Mouse (Mus musculus) thymus, adult 18-20 months (tissue): Measurements from ENCODE around the gene Usp28.
A peak's percentile ranks its signal among the peaks of the same experiment; 100 is the strongest.

Experiments
- DNase-seq, 2 experiments: peaks; one replicate each; pipeline ENCODE4 v3.0.0; 2022; ENCODE audit warnings: mixed read lengths in 2 of 2

Gene Usp28

DNA sequence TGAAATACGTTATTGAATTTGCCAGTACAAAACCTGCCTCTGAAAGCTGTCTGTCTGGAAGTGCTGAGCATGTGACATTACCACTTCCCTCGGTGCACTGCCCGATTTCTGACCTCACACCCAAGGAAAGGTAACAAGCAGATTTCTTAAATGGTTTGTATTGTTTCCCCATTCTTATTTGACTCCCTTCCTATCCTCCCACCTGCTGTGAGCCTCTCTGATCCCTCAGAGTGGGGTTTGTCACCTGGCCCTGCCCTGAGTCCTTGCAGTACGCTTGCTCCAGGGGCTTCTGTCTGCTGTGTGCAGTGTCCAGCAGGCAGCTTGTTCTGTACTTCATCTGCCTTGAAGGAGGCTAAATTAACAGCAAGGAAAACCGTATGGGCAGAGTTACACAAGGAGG lies 38.8 kb downstream of the Usp28 start:
- DNase-seq, result no peak

DNA sequence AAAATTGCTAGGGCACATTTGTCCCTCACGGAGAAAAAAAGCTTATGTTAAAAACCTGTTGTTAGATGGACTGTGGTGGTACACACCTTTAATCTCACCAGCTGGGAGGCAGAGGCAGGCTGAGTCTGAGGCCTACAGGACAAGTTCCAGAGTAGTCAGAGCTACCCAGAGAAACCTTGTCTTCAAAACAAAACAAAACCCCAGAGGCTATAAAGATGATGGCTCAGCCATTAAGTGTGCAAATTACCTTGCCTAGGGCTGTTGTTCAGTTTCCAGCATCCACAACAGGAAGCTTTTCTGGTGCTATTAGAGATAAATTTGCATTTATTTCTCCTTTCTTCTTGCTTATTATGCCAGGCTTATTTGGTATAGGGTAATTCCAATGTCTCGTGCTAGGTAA lies 39.4 kb downstream of the Usp28 start:
- no peak for DNase-seq

DNA sequence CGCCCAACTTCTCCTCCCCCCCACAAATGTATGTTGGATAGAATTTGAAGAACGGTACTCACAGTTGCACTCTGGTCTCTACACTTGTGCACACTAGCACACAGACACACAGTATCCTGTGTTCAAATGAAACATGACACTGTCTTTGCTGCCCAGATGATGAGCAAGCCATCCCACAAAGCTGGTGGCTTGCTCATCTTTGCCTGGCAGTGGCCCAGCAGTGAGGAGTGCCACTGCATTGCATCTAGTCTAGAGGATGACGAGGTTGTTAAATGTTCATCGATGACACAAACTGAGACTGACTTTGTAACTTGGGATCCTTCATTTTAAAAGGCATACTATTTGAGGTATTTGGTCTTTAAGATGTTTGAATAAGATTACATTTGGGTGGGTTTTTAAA lies 49.6 kb downstream of the Usp28 start:
- no peak for DNase-seq

DNA sequence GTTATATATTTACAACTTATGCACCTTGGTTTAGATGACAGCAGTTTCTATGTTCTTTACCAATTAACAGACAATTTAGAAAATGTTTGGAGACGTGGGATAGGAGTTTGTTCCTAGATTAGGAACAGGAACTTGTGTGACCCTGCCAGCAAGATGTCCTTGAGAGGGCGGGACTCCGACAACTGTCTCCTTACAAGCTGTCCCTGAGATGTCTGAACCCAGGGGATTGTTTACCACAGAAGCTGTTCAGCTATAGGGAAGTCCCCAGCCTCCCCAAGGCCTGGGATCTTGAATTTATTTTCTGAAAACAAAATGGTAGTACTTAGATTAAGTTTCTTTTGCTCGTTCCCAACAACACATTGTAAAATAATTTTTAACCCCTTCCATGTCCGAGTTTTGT lies 65.7 kb downstream of the Usp28 start:
- no peak for DNase-seq

DNA sequence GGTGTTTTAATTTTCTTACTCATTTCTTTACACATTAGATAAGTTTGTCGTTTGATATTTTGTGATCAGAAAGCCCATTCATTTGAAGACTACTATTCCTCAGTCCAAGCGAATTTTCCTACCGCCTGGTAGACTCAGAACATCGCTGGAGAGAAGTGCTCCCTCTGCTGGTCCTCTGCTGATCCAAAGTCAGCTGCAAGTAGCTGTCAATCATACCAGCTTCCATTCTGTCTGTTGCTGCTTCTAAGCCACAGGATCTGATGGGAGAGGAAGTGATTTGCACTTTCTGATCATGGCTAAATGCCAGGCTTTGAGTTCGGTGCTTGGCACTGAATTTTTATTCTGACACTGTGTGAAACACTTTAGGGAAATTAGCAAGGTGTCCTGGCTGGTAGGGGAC lies 66.2 kb downstream of the Usp28 start:
- DNase-seq, result peak in 1 of 2 experiments; percentile 16

DNA sequence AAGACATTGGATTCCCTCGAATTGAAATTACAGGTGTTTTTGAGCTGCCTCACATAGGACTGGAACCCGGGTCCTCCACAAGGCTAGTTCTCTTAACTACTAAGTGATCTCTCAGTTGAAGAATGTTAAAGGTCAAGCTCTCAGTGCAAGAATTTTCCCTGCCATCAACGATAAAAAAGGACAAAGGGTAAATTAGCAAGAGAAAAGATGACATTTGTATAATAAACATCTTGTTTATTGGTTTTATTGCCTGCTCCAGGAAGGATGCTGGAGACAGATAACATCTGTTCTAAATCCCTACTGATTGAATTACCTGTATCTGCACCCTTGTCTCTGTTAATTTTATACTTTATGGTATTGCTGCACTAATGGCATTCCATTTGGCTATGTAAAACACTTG lies 68.9 kb downstream of the Usp28 start:
- DNase-seq, result no peak

DNA sequence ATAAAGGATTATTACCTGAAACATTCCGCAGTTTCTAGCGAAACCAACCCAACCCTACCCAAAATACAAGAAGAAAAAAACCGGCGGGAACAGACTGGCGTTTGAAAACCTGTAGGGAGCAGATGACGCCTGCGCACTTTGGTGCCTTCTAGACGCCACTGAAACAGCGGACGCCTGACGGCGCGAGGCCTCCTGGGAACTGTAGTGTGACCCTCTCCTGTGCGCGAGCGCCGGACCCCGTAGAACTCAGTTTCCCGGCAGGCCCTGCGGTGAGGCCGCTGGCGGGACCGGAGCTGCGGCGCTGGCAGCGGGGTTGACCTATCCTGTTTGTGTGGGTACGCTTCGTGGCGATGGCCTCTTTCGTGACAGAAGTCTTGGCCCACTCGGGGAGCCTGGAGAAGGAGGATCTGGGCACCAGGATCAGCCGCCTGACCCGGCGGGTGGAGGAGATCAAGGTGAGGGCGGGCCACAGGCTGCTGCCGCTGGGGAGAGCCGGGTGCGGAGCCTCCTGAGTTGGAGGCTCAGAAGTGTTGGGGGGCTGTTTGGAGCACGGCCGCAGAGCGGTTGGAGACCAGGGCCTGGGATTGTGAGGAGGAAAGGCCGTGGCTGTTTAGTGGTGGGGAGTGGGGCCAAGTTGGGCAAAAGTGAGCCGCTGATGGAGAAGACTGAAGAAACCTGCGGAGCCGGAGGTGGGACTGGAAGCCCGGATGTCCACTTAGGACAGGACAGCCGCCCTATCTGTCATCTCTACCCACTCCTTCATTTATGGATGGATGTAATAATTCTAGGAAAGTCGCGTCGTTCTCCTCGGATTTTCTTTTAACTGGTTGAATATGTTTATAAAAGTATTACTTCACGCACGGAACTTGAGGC lies 70.4 kb downstream of the Usp28 start, which contains the start of gene Zw10:
Gene Zw10, plus strand, starts transcription at position 281 of the 873 bp plus-strand sequence.
- peak; percentile 91 to 93 for DNase-seq

DNA sequence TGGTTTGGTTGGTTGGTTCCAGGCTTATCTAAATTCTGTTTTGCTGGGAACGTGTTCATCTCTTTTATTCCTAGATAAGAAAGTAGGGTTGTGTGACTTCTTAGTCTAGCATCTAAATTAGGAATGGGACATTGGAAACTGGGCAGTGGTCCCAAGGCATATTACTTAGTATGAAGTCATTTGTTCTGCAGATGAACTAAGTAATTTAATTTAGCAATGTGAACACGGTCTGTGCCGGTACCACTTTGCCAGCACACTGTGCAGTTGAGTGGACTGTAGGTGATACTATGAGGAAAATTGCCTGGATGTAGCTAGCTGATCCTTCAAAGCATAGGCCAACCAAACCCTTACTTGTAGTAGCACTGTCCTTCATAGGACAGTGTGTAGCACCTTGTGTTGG lies 91.7 kb downstream of the Usp28 start:
- DNase-seq, result no peak

DNA sequence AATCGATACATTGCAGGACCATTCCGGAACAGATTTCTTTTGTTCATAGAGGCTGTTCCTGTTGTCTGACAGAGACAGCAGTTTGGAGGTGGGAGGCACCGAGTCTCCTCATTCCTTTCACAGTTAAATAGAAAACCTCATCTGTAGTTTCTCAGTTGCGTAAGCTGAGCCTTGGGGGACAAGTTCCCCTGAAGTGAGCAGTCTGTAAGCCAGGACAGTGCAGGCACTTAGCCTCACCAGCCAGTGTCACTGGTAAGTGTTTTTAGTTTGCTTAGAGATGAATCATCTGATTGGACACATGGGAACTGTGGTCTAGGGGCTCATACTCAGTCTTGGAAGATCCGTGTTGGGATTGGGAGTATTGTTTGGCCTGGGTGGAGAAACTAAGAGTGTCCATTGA lies 95.9 kb downstream of the Usp28 start, which contains the start of gene Tmprss5:
Gene Tmprss5, plus strand, starts transcription at position 154 of the 400 bp plus-strand sequence.
- DNase-seq, result no peak

DNA sequence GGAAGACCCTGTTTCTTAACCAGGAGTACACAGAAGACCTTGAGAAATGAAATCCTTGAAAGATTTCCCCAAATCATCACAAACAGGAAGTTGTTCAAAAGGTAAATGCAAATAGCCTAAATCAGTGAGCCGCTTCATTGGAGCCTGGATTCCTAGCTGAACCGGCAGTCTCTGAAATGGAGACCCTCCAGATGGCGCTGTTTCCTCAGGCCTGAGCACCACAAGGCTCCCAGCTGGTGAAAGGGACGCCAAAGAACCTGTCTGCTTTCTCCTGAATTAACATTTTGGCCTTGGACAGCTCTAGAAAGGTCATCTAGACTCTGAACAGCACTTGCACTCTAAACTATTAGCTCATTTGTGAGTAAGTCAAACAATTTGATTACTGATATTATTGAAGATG lies 96.4 kb downstream of the Usp28 start:
- no peak for DNase-seq

DNA sequence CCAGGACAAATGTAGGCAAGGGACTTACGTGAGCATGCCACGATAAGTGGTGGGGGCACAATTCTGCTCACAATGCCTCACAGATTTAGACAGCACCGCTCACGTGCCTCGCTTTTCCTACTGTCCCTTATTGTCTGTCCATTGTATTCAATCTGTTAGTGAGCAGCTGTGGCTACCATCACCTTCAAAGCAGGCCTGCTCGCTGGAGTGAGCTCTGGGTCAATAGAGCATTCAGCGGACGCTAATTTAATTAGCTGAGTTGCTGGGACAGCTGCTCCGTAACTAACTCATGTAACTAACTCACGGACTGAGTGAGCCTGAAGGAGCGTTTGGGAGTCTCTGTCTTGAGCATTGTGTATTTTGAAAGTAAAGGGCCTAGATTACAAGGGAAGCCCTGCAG lies 102.1 kb downstream of the Usp28 start:
- DNase-seq, result no peak
